Mouse (Mus musculus) layer of hippocampus, postnatal 25 days (tissue): Measurements from ENCODE around the gene Vmn2r106. TPM values are rescaled to one million over a fixed set of nuclear protein-coding genes. Genes with fewer than 3 reads are reported as not detected.

Source experiments
- DNase-seq, 2 experiments: peaks; one replicate each; pipeline ENCODE4 v3.0.0; 2022; ENCODE audit warnings: mixed read lengths in 2 of 2, low spot score in 1 of 2; ENCODE audit errors: extremely low spot score in 1 of 2
- total RNA-seq, 2 experiments: library from RNA; stranded (reverse); gene quantifications; 2 replicates each; pipeline ENCODE4 v1.2.3; 2021

Gene Vmn2r106
- not detected for total RNA-seq

GRCm38 (mm10) chr17:20285453-20285852 lies at the start of gene Vmn2r106:
Vmn2r106 (minus strand) TSS chr17:20285553.
- no peak for DNase-seq

GRCm38 (mm10) chr17:20305790-20306189 lies 20.4 kb upstream of the Vmn2r106 start:
- no peak for DNase-seq

GRCm38 (mm10) chr17:20286906-20287305 lies 1.6 kb upstream of the Vmn2r106 start:
- no peak for DNase-seq

DNA sequence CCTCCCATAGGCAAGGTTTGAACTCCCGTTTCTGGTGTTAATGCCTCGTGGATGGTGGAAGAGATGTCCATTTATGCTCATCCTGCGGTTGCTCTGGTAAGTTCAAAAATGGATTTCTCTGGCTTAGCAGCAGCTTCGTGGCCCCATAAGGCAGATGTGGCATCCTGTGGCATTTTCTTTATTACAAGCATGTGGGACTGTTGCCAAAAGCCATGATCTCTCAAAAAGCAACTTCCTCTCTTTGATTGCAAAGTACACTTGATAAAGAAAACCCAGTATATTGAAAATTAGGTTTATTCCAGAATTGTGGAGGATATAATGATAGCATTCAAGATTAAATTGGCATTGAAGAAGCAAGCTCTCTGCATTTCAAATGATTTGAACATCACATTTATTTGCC lies 29.8 kb downstream of the Vmn2r106 start:
- no peak for DNase-seq

GRCm38 (mm10) chr17:20234952-20235351 lies 50.4 kb downstream of the Vmn2r106 start, which contains the start of gene Vmn2r105:
Vmn2r105 (minus strand) TSS chr17:20235052.
- DNase-seq = no peak

Other genes with a start within 250 kb of the Vmn2r106 start
- gene Vmn2r104, start 237.2 kb downstream of the Vmn2r106 start, total RNA-seq = not detected
- not detected for gene Fpr-rs7, start 171.3 kb downstream of the Vmn2r106 start, total RNA-seq
- not detected for gene Fpr-rs6, start 102.5 kb downstream of the Vmn2r106 start, total RNA-seq
- not detected for gene Vmn2r105, start 50.5 kb downstream of the Vmn2r106 start, total RNA-seq
- not detected for gene Vmn2r107, start 59.7 kb upstream of the Vmn2r106 start, total RNA-seq
- gene Vmn1r224, start 128.6 kb upstream of the Vmn2r106 start, total RNA-seq = not detected
- not detected for gene Vmn2r108, start 195.8 kb upstream of the Vmn2r106 start, total RNA-seq
- gene Vmn1r225, start 212.6 kb upstream of the Vmn2r106 start, total RNA-seq = not detected